In genomic region chr9:114672703-114673561, GRCm38 (mm10) we compare ENCODE assay signal across 8 mouse cellular contexts. TPM values are rescaled to one million over a fixed set of nuclear protein-coding genes. Genes with fewer than 3 reads are reported as not detected.
DNase-seq lines count a peak whose midpoint lies in the region; ATAC-seq and TF ChIP-seq lines count a peak whose summit lies in the region.

No protein-coding gene starts in this region.

- no peak for TF ChIP-seq CTCF in hindbrain, postnatal 0 days (IDR thresholded peaks at IDR 0.05; ENCODE audit: low read depth)

- peak overlapping the region; percentile 64 for H3K4me2 ChIP-seq in kidney, embryonic 14.5 days (replicated peaks; ENCODE audit: low read depth, low read length)
- peak overlapping the region; percentile 64 for H3K4me2 ChIP-seq in forebrain, embryonic 14.5 days (ENCODE audit: low read length)
- peak overlapping the region; percentile 61 for H3K4me2 ChIP-seq in hindbrain, postnatal 0 days (ENCODE audit: low read depth, low read length)

- H3K36me3 ChIP-seq in kidney, embryonic 14.5 days (ENCODE audit: control insufficient read depth, insufficient read depth, low read length): no peaks in the 10 kb centered on the region
- H3K36me3 ChIP-seq in forebrain, embryonic 14.5 days (ENCODE audit: control insufficient read depth, insufficient read depth, low read length): no peaks in the 10 kb centered on the region
- H3K36me3 ChIP-seq in hindbrain, postnatal 0 days (ENCODE audit: insufficient read depth, low read length): no peaks in the 10 kb centered on the region
- H3K36me3 ChIP-seq in midbrain, embryonic 10.5 days: no peaks in the 10 kb centered on the region
- no peaks in the 10 kb centered on the region for H3K36me3 ChIP-seq in splenic B cell, adult 2 months (ENCODE audit: control insufficient read depth, insufficient read depth, low read length, poor library complexity, severe bottlenecking)

- peak overlapping the region; percentile 40; the same call in 1 of the 2 replicates for H3K9ac ChIP-seq in kidney, embryonic 14.5 days (ENCODE audit: low read depth, low read length)
- H3K9ac ChIP-seq in forebrain, embryonic 14.5 days (ENCODE audit: low read length): peak overlapping the region; percentile 63
- peak overlapping the region; percentile 58 for H3K9ac ChIP-seq in hindbrain, postnatal 0 days (replicated peaks; ENCODE audit: low read length)

- H3K4me1 ChIP-seq in kidney, embryonic 14.5 days (ENCODE audit: control insufficient read depth, insufficient read depth, low read length): 0 out of 2 replicates have a peak, but pooled peaks cover 5% of the 10 kb centered on the region
- H3K4me1 ChIP-seq in brown adipose tissue, adult 24 weeks (ENCODE audit: control insufficient read depth, insufficient read depth, insufficient read length, low read length): peaks cover 3% of the 10 kb centered on the region; the same call in 1 of the 2 replicates
- no peaks in the 10 kb centered on the region for H3K4me1 ChIP-seq in forebrain, embryonic 14.5 days (ENCODE audit: control insufficient read depth, insufficient read depth, low read length)
- H3K4me1 ChIP-seq in hindbrain, postnatal 0 days (ENCODE audit: insufficient read depth, low read length): peaks cover 5% of the 10 kb centered on the region
- H3K4me1 ChIP-seq in midbrain, embryonic 10.5 days: peaks cover 14% of the 10 kb centered on the region

- peak overlapping the region; percentile 31 for H3K4me3 ChIP-seq in kidney, embryonic 14.5 days (ENCODE audit: low read length)
- H3K4me3 ChIP-seq in brown adipose tissue, adult 24 weeks (ENCODE audit: insufficient read depth, low read depth, low read length): 0 out of 2 replicates have a peak overlapping the region, but pooled peaks have one; percentile 4
- peak overlapping the region; percentile 32 for H3K4me3 ChIP-seq in forebrain, embryonic 14.5 days (ENCODE audit: low read depth, low read length)
- H3K4me3 ChIP-seq in hindbrain, postnatal 0 days (ENCODE audit: low read length): peak overlapping the region; percentile 32
- H3K4me3 ChIP-seq in midbrain, embryonic 10.5 days: peak overlapping the region; percentile 47

- peak; percentile 72 for ATAC-seq in kidney, embryonic 14.5 days (ENCODE audit: low FRiP score, low TSS enrichment)
- peak; percentile 82 for ATAC-seq in forebrain, embryonic 14.5 days
- peak; percentile 76 for ATAC-seq in hindbrain, postnatal 0 days

- H3K9me3 ChIP-seq in kidney, embryonic 14.5 days (ENCODE audit: control insufficient read depth, low read length): no peaks in the 10 kb centered on the region
- H3K9me3 ChIP-seq in forebrain, embryonic 14.5 days (replicated peaks; ENCODE audit: control insufficient read depth, low read length): no peaks in the 10 kb centered on the region
- no peaks in the 10 kb centered on the region for H3K9me3 ChIP-seq in hindbrain, postnatal 0 days (ENCODE audit: low read length)
- no peaks in the 10 kb centered on the region for H3K9me3 ChIP-seq in midbrain, embryonic 10.5 days (replicated peaks)

- H3K27ac ChIP-seq in kidney, embryonic 14.5 days (ENCODE audit: low read depth, low read length): no peak overlapping the region
- no peak overlapping the region for H3K27ac ChIP-seq in brown adipose tissue, adult 24 weeks (replicated peaks; ENCODE audit: low read depth, low read length)
- peak overlapping the region; percentile 48; the same call in 1 of the 2 replicates for H3K27ac ChIP-seq in forebrain, embryonic 14.5 days (ENCODE audit: low read depth, low read length)
- peak overlapping the region; percentile 91 for H3K27ac ChIP-seq in hindbrain, postnatal 0 days
- H3K27ac ChIP-seq in midbrain, embryonic 10.5 days (replicated peaks): peak overlapping the region; percentile 73

- 6% methylated on average over 24 of the region's 24 CpGs for WGBS in kidney, embryonic 14.5 days
- WGBS in forebrain, embryonic 14.5 days: 3% methylated on average over 24 of the region's 24 CpGs
- 5% methylated on average over 24 of the region's 24 CpGs for WGBS in hindbrain, postnatal 0 days
- WGBS in midbrain, embryonic 10.5 days: 4% methylated on average over 24 of the region's 24 CpGs

- no peaks in the 10 kb centered on the region for H3K27me3 ChIP-seq in kidney, embryonic 14.5 days (ENCODE audit: control insufficient read depth, insufficient read depth, low read length)
- no peaks in the 10 kb centered on the region for H3K27me3 ChIP-seq in forebrain, embryonic 14.5 days (replicated peaks; ENCODE audit: control insufficient read depth, insufficient read depth, low read length)
- H3K27me3 ChIP-seq in hindbrain, postnatal 0 days (ENCODE audit: insufficient read depth, low read length): no peaks in the 10 kb centered on the region
- H3K27me3 ChIP-seq in midbrain, embryonic 10.5 days (ENCODE audit: low read depth, poor library complexity, severe bottlenecking): peaks cover 6% of the 10 kb centered on the region; the same call in 1 of the 2 replicates
- no peaks in the 10 kb centered on the region for H3K27me3 ChIP-seq in splenic B cell, adult 2 months (ENCODE audit: control insufficient read depth, insufficient read depth, low read length, poor library complexity, severe bottlenecking)

- DNase-seq in kidney, adult 11 months: no peak
- peak; percentile 57 for DNase-seq in forebrain, embryonic 14.5 days (ENCODE audit: low spot score)
- peak; percentile 63 for DNase-seq in hindbrain, postnatal 0 days (ENCODE audit: low spot score)
- peak; percentile 41 for DNase-seq in midbrain, embryonic 10.5 days (ENCODE audit: low spot score)
- peak; percentile 49 for DNase-seq in splenic B cell, adult 2 months (ENCODE audit: low read depth, low spot score)
- DNase-seq in thymus, postnatal 36 days: no peak

RNA-seq across cellular contexts. Expression of gene Dync1li1, which starts 15.7 kb away (rescaled TPM):
- polyA plus RNA-seq in kidney, embryonic 14.5 days (2014; fragmentation: Nextera tagmentation; extraction: Ambion mirVana): 37.7 and 55.9 TPM in 2 replicates
- polyA plus RNA-seq in brown adipose tissue, adult 24 weeks (2012; ENCODE audit: insufficient read depth, insufficient read length, missing spikeins): 20.7 and 22.8 TPM in 2 replicates
- 66.8 and 71.7 TPM in 2 replicates for polyA plus RNA-seq in forebrain, embryonic 14.5 days (2014; fragmentation: Nextera tagmentation; extraction: Ambion mirVana)
- total RNA-seq in hindbrain, postnatal 0 days (2014; rRNA removed): 85.6 and 87.7 TPM in 2 replicates
- 144 and 145 TPM in 2 replicates for polyA plus RNA-seq in hindbrain, postnatal 0 days (2015; fragmentation: Nextera tagmentation; extraction: Ambion mirVana)
- polyA plus RNA-seq in midbrain, embryonic 10.5 days (2016; fragmentation: Nextera tagmentation; extraction: Ambion mirVana): 86.9 and 99.7 TPM in 2 replicates

RNA-seq across cellular contexts. Expression of gene Cnot10, which starts 32.9 kb away (rescaled TPM):
- polyA plus RNA-seq in kidney, embryonic 14.5 days (2014; fragmentation: Nextera tagmentation; extraction: Ambion mirVana): 41.8 and 74.7 TPM in 2 replicates
- polyA plus RNA-seq in brown adipose tissue, adult 24 weeks (2012; ENCODE audit: insufficient read depth, insufficient read length, missing spikeins): 11.6 and 13.2 TPM in 2 replicates
- polyA plus RNA-seq in forebrain, embryonic 14.5 days (2014; fragmentation: Nextera tagmentation; extraction: Ambion mirVana): 54.6 and 55.1 TPM in 2 replicates
- total RNA-seq in hindbrain, postnatal 0 days (2014; rRNA removed): 29.6 and 34.2 TPM in 2 replicates
- 45.3 and 48.0 TPM in 2 replicates for polyA plus RNA-seq in hindbrain, postnatal 0 days (2015; fragmentation: Nextera tagmentation; extraction: Ambion mirVana)
- polyA plus RNA-seq in midbrain, embryonic 10.5 days (2016; fragmentation: Nextera tagmentation; extraction: Ambion mirVana): 71.9 and 72.7 TPM in 2 replicates

RNA-seq across cellular contexts. Expression of gene Cmtm6, which starts 58.0 kb away (rescaled TPM):
- 25.0 and 53.0 TPM in 2 replicates for polyA plus RNA-seq in kidney, embryonic 14.5 days (2014; fragmentation: Nextera tagmentation; extraction: Ambion mirVana)
- 21.0 and 25.5 TPM in 2 replicates for polyA plus RNA-seq in brown adipose tissue, adult 24 weeks (2012; ENCODE audit: insufficient read depth, insufficient read length, missing spikeins)
- 23.9 and 26.1 TPM in 2 replicates for polyA plus RNA-seq in forebrain, embryonic 14.5 days (2014; fragmentation: Nextera tagmentation; extraction: Ambion mirVana)
- total RNA-seq in hindbrain, postnatal 0 days (2014; rRNA removed): 15.2 and 17.9 TPM in 2 replicates
- 23.9 and 24.8 TPM in 2 replicates for polyA plus RNA-seq in hindbrain, postnatal 0 days (2015; fragmentation: Nextera tagmentation; extraction: Ambion mirVana)
- polyA plus RNA-seq in midbrain, embryonic 10.5 days (2016; fragmentation: Nextera tagmentation; extraction: Ambion mirVana): 27.1 and 27.2 TPM in 2 replicates

Comparison
In these comparisons a context has a peak if more than half of its experiments do, and no peak if none do; other contexts are left out.
1. H3K27ac ChIP-seq: peak in forebrain, embryonic 14.5 days (single experiment), hindbrain, postnatal 0 days (single experiment) and midbrain, embryonic 10.5 days (single experiment); none in kidney, embryonic 14.5 days (single experiment) and brown adipose tissue, adult 24 weeks (single experiment).
2. DNase-seq: peak in forebrain, embryonic 14.5 days (single experiment), hindbrain, postnatal 0 days (single experiment), midbrain, embryonic 10.5 days (single experiment) and splenic B cell, adult 2 months (single experiment); none in kidney, adult 11 months (single experiment) and thymus, postnatal 36 days (0 of 2).
3. Peak in every context shown above with its lines, with median percentiles within 50 percentile points of each other: ATAC-seq, H3K4me2 ChIP-seq, H3K4me3 ChIP-seq and H3K9ac ChIP-seq.